Mouse (Mus musculus) cerebellum, postnatal 36 days (tissue): ENCODE data around the gene Tarsl2.

Experiments
- DNase-seq, 2 experiments: peaks; one replicate each; pipeline ENCODE4 v3.0.0; 2021 to 2022; ENCODE audit warnings: mixed read lengths in 2 of 2

Tarsl2 gene

GRCm38 (mm10) chr7:65737286-65738040 is 92.8 kb downstream of the Tarsl2 start:
- no peak for DNase-seq
